Mouse (Mus musculus): ENCODE measurements around the gene Gm12569. TPM values are rescaled to one million over a fixed set of nuclear protein-coding genes. Genes with fewer than 3 reads are reported as not detected.

Gene Gm12569
- polyA plus RNA-seq, 1 experiment: 1.8 TPM

DNA sequence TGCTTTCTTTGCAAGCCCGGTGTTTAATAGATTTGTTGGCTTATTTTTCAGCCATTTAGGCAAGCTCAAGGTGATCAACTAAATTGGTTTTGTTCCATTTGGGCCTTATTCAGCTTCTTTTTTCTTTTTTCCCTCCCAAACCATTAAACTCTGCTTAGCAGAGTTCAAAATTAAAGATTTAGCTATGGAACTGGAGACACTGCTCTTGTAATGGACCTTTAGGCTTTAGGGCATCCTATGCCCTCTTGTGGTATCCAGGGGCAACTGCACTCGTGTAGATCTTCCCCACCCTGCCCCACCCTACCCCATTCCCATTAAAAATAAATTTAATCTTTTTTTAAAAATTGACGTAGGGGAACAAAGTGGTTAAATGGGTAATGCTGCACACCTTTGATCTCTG, 45.1 kb downstream of the Gm12569 start:
- Histone ChIP-seq H3K4me1 (ENCODE audit: control insufficient read depth, insufficient read depth, low read length) (peaks cover 4% of the 10 kb centered on the region), H3K27me3 (ENCODE audit: control insufficient read depth, insufficient read depth, low read length) (no peaks in the 10 kb centered on the region), H3K36me3 (ENCODE audit: control insufficient read depth, insufficient read depth, low read length) (peaks cover 1% of the 10 kb centered on the region; the same call in 1 of the 2 replicates), H3K27ac (ENCODE audit: control insufficient read depth, insufficient read depth, low read depth, low read length) (no peak overlapping the region), H3K4me3 (ENCODE audit: control insufficient read depth, low read depth, low read length) (peak overlapping the region; percentile 68; the same call in 1 of the 2 replicates)
- TF ChIP-seq POLR2A (IDR thresholded peaks at IDR 0.05; ENCODE audit: control insufficient read depth, low read depth, low read length) (no peak), CTCF (IDR thresholded peaks at IDR 0.05; ENCODE audit: control insufficient read depth, insufficient read depth, insufficient replicate concordance, low read depth, low read length) (peak; percentile 11; the same call in 1 of the 2 replicates)

DNA sequence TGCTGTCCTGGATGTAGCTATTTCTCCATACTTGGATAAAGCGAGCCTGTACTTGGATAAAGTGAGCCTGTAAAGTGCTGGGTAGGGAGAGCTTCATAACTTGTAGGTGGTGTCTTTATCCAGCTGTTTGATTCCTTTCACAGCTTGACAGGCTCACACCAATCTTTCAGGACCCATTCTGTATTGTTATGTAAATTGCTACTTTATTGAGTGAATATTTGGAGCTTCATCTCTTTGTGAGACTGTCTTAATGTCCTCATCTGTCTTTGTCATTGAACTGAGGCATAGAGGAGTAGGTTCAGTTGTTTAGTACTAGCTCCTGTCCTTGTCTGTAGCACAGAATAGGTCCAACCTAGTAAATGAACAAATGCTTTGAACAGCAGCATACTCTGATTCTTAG, 54.1 kb downstream of the Gm12569 start:
- no peaks in the 10 kb centered on the region; the same call in 1 of the 2 replicates for H3K36me3 ChIP-seq (ENCODE audit: control insufficient read depth, insufficient read depth, low read length)
- no peaks in the 10 kb centered on the region for H3K27me3 ChIP-seq (ENCODE audit: control insufficient read depth, insufficient read depth, low read length)
- H3K4me3 ChIP-seq (ENCODE audit: control insufficient read depth, low read depth, low read length): no peak overlapping the region
- no peaks in the 10 kb centered on the region for H3K4me1 ChIP-seq (ENCODE audit: control insufficient read depth, insufficient read depth, low read length)
- TF ChIP-seq CTCF (IDR thresholded peaks at IDR 0.05; ENCODE audit: control insufficient read depth, insufficient read depth, insufficient replicate concordance, low read depth, low read length) (no peak), POLR2A (IDR thresholded peaks at IDR 0.05; ENCODE audit: control insufficient read depth, low read depth, low read length) (no peak)
- no peak overlapping the region for H3K27ac ChIP-seq (ENCODE audit: control insufficient read depth, insufficient read depth, low read depth, low read length)

Other genes starting within 250 kb of the Gm12569 start
- gene Olfr1377, start 238.5 kb upstream of the Gm12569 start, polyA plus RNA-seq (2012; rRNA removed): not detected in 2 replicates
- not detected in 2 replicates for gene Olfr51, start 216.9 kb upstream of the Gm12569 start, polyA plus RNA-seq (2012; rRNA removed)
- not detected in 2 replicates for gene Olfr54, start 206.2 kb upstream of the Gm12569 start, polyA plus RNA-seq (2012; rRNA removed)
- not detected in 2 replicates for gene Olfr1375, start 172.4 kb upstream of the Gm12569 start, polyA plus RNA-seq (2012; rRNA removed)
- 0.54 and 1.2 TPM in 2 replicates for gene Zfp354a, start 161.2 kb upstream of the Gm12569 start, polyA plus RNA-seq (2012; rRNA removed)
- 39.4 and 51.1 TPM in 2 replicates for gene Clk4, start 41.3 kb downstream of the Gm12569 start, polyA plus RNA-seq (2012; rRNA removed)
- gene BC049762, start 42.6 kb downstream of the Gm12569 start, polyA plus RNA-seq (2012; rRNA removed): 279 and 291 TPM in 2 replicates
- gene Col23a1, start 69.4 kb downstream of the Gm12569 start, polyA plus RNA-seq (2012; rRNA removed): 1.3 and 1.8 TPM in 2 replicates